Mouse (Mus musculus): Measurements from ENCODE around the gene Cdc40.

Cdc40 gene

DNA sequence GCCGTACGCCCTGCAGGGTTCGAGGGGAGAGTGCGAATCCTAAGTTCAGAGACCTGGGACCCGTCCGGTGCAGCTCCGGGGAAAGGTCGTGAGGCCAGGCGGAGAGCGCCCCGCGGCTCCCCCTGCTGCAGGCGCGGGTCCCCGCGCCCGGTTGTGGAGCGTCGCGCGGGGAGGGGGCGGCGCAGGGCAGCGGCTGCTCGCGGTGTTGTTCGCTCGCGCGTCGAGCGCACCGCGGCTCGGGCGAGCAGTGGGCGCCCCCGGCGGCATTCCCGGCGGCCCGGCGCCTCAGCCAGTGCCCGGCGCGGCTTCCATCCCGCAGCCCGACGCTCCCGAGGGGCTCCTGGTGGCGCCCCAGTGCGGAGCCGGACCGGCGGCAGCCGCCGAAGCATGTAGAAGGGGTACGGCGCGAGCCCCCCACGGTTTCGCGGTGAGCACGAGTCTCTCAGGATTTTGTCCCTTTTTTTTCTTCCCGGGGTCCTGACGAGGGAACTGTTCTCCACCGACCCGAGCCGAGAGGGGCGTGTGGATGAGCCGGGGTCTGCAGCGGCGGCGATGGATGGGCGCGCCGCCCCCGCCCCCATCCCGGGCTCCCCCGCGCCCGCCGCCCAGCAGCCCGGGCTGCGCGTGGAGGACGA, 650 bp upstream of the Cdc40 start:
- no peak for TF ChIP-seq GATA4 (IDR thresholded peaks at IDR 0.05; ENCODE audit: insufficient replicate concordance, low read length)

- TF ChIP-seq GATA4 (IDR thresholded peaks at IDR 0.05; ENCODE audit: insufficient replicate concordance, low read length), result no peak
Measured at GRCm38 (mm10) chr10:40882333-40882732, 778 bp downstream of the Cdc40 start.

DNA sequence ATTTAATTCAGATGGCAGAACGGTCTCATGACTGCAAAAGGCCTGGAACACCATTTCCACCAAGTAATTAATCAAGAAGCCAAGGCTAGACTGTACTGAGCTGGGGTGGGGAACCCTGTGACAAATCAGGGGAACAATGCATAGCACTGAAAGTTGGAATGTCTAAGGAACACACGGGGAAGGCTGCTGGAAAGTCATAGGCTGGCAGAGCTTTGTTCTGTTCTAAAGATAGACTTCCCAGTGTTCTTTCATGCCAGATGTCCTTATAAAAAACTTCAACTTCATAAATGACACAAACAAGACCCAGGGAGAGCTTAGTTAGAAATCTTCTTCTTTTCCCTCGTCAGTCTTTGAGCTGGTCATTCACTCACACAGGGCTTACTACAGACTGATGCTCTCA, 1.9 kb downstream of the Cdc40 start:
- TF ChIP-seq GATA4 (IDR thresholded peaks at IDR 0.05; ENCODE audit: insufficient replicate concordance, low read length), result no peak

DNA sequence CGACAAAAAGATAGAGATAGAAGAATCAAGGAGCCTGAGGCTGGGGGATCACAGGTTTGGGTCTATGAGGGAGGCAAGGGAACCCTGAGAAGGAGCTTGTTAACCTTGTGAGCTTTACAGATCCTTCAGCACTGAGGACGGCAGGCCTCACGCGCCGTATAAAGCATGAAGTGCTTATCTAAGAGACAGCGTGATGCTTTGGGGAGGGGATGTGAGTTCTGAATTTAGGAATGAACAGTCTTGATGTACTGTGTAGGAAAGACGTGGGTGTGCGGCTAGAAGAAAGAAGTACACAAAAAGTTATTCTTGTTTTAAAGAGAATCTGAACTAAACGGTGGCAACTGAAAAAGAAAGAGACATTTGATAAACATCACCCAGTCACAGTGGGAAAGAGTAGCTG, 3.1 kb downstream of the Cdc40 start:
- TF ChIP-seq GATA4 (IDR thresholded peaks at IDR 0.05; ENCODE audit: insufficient replicate concordance, low read length), result no peak

GRCm38 (mm10) chr10:40878246-40878645, 4.9 kb downstream of the Cdc40 start:
- no peak for TF ChIP-seq GATA4 (IDR thresholded peaks at IDR 0.05; ENCODE audit: insufficient replicate concordance, low read length)

- no peak for TF ChIP-seq GATA4 (IDR thresholded peaks at IDR 0.05; ENCODE audit: insufficient replicate concordance, low read length)
Measured at GRCm38 (mm10) chr10:40872052-40872451, 11.1 kb downstream of the Cdc40 start.

GRCm38 (mm10) chr10:40871301-40871700, 11.8 kb downstream of the Cdc40 start:
- TF ChIP-seq GATA4 (IDR thresholded peaks at IDR 0.05; ENCODE audit: insufficient replicate concordance, low read length), result no peak

GRCm38 (mm10) chr10:40868081-40868480, 15.0 kb downstream of the Cdc40 start:
- no peak for TF ChIP-seq GATA4 (IDR thresholded peaks at IDR 0.05; ENCODE audit: insufficient replicate concordance, low read length)

DNA sequence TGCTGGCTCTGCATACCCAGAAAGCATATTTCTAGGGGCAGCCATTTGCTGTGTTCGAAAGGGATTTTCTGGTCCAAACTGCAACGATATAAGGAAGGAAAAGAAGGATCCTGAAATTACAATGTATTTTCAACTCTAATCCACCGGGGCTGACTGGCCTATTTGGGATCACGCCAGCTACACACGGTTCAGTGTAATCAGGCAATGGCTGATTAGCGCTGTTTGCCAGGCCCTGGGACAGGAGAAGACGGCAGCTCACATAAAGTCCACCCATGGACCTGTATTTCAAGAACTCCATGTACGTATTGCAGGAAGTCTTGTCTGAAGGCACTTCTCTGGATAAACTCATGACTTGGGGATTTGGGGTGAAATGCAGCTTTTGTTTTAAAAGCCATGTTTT, 25.5 kb downstream of the Cdc40 start:
- no peak for TF ChIP-seq GATA4 (IDR thresholded peaks at IDR 0.05; ENCODE audit: insufficient replicate concordance, low read length)

DNA sequence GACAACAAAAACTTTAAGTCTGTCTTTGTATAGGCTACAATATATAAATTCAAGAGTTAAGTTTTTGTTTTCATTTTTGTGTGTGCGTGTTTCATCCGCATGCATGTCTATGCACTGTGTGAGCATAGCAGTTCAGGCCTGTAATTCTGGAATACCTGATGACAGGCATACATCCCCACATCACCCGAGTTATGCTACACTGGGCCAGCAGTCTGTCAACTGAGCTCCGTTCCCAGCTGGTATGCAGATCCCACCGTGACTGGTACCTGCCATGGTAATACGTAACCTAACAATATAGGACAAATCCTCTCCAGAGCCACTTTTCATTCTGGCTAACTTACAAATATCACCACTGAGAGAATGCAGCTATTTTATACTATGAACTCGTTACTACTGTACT, 26.4 kb downstream of the Cdc40 start:
- TF ChIP-seq GATA4 (IDR thresholded peaks at IDR 0.05; ENCODE audit: insufficient replicate concordance, low read length), result no peak

GRCm38 (mm10) chr10:40855616-40856015, 27.5 kb downstream of the Cdc40 start:
- TF ChIP-seq GATA4 (IDR thresholded peaks at IDR 0.05; ENCODE audit: insufficient replicate concordance, low read length), result no peak

GRCm38 (mm10) chr10:40851138-40851537, 32.0 kb downstream of the Cdc40 start:
- no peak for TF ChIP-seq GATA4 (IDR thresholded peaks at IDR 0.05; ENCODE audit: insufficient replicate concordance, low read length)

DNA sequence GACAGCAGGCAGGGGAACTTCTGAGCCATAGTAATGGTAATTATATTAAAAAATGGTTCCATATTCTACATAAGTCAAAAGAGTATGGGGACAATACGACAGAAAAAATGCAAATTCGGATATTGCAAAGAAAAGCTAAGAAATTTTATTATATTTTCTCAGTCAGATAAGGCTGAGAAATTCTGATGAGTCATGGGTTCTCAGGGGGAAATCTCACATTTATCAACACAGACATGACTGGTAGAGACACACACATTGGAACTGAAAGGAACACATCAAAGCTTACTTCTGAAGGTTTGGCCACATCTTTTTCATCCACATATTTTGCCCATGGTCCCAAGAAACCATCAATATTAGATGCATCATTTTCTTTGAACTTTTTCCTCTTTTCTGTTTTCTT, 32.5 kb downstream of the Cdc40 start:
- no peak for TF ChIP-seq GATA4 (IDR thresholded peaks at IDR 0.05; ENCODE audit: insufficient replicate concordance, low read length)

DNA sequence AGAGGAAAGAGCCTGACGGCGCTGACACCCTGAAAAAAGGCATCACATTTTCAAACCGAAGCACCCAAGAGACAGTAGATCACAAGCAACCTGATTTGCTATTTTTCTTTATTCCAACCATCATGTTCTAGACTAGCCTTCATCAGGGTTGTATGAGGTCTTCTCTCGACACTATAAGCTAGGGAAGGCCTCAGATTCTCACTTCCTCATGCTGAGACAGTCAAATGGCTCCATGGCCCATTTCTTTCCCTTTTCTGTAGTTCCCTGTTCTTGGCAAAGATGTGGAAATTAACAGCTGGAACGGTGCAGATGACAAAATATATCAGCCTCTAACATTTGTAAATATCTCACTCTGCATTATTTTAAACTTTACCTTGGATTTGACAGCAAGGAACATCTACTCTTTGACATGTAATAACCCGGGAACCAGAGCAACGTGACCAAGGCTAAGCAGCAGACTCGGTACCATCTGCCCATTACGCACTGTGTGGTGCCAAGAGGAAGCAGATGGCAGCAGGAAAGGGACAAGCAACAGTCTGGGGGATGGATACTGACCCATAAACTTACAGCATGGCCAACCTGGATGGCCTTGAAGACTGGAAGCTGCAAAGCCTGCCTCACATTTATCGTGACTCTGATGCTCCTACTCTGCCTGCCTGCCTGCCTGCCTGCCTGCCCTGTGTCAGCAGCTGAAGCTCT, 35.8 kb downstream of the Cdc40 start:
- no peak for TF ChIP-seq GATA4 (IDR thresholded peaks at IDR 0.05; ENCODE audit: insufficient replicate concordance, low read length)

GRCm38 (mm10) chr10:40845626-40846025, 37.5 kb downstream of the Cdc40 start:
- TF ChIP-seq GATA4 (IDR thresholded peaks at IDR 0.05; ENCODE audit: insufficient replicate concordance, low read length), result no peak

- TF ChIP-seq GATA4 (IDR thresholded peaks at IDR 0.05; ENCODE audit: insufficient replicate concordance, low read length), result no peak
Measured at GRCm38 (mm10) chr10:40844546-40844945, 38.6 kb downstream of the Cdc40 start.

DNA sequence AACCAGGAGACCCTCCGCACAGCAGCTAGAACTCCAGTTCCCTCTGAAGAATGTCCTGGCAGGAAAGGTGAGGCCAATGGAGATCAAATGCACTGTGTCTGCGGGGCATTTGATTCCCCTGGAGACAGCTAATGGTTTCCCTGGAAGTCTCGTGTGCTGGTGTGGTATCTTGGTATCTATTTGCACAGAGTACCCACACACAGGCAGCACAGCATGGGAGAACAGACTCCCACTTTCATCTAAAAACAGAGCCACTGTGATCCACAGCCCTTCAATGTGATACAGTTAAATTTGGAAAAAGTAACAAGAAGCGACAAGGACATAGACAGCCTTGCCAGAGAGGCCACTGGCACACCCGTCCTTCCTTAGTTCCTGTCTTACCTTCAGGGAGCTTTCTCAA, 39.3 kb downstream of the Cdc40 start:
- no peak for TF ChIP-seq GATA4 (IDR thresholded peaks at IDR 0.05; ENCODE audit: insufficient replicate concordance, low read length)
